Mouse (Mus musculus) kidney, embryonic 15.5 days (tissue): Measurements from ENCODE around the gene Tac2. TPM values are rescaled to one million over a fixed set of nuclear protein-coding genes. Genes with fewer than 3 reads are reported as not detected.

ENCODE experiments used
- ATAC-seq: fragments of 200-750 bp; cut with Nextera tagmentation; replicated peaks from 2 replicates; pipeline ENCODE4 v1.8.0; 2017; ENCODE audit warnings: moderate TSS enrichment; ENCODE audit not compliant: low FRiP score
- H3K27ac ChIP-seq: fragments of 300-500 bp; sonication (generic); 2 replicates; pipeline ENCODE4 v1.5.1; 2015; ENCODE audit warnings: mild to moderate bottlenecking, inconsistent platforms
- H3K27me3 ChIP-seq: fragments of 300-500 bp; sonication (generic); 2 replicates; pipeline ENCODE4 v1.6.1; 2015; ENCODE audit warnings: inconsistent platforms
- H3K36me3 ChIP-seq: fragments of 300-500 bp; sonication (generic); 2 replicates; pipeline ENCODE4 v1.6.1; 2015; ENCODE audit warnings: inconsistent platforms
- H3K4me1 ChIP-seq: fragments of 300-500 bp; sonication (generic); 2 replicates; pipeline ENCODE4 v1.6.1; 2015; ENCODE audit warnings: inconsistent platforms
- H3K4me2 ChIP-seq: fragments of 300-500 bp; sonication (generic); 2 replicates; pipeline ENCODE4 v1.6.1; 2015; ENCODE audit warnings: moderate library complexity, mild to moderate bottlenecking, inconsistent platforms
- H3K4me3 ChIP-seq: fragments of 300-500 bp; sonication (generic); replicated peaks from 2 replicates; pipeline ENCODE4 v1.5.1; 2015; ENCODE audit warnings: mild to moderate bottlenecking, inconsistent platforms
- H3K9ac ChIP-seq: fragments of 300-500 bp; sonication (generic); 2 replicates; pipeline ENCODE4 v1.6.1; 2015; ENCODE audit warnings: mild to moderate bottlenecking, inconsistent platforms
- H3K9me3 ChIP-seq: fragments of 300-500 bp; sonication (generic); replicated peaks from 2 replicates; pipeline ENCODE4 v1.6.1; 2016; ENCODE audit warnings: inconsistent platforms
- WGBS: fragments of 180-500 bp; shearing (Covaris S2); methylation state at CpG from one replicate; pipeline ENCODE4 v1.1.7; 2015; ENCODE audit warnings: mixed read lengths; 5-methylcytosine and 5-hydroxymethylcytosine counted together
- polyA plus RNA-seq: library from polyadenylated mRNA; unstranded; fragments of >200 nt; fragmentation: Nextera tagmentation; extraction: Ambion mirVana; gene quantifications from 2 replicates; pipeline ENCODE4 v1.2.1, GENCODE M21; 2015

Gene Tac2
- polyA plus RNA-seq, 1 experiment from 2014 or later: 2.2 TPM

GRCm38 (mm10) chr10:127766564-127766963 is 42.3 kb downstream of the Tac2 start:
- no peak overlapping the region for H3K27ac ChIP-seq
- H3K4me1 ChIP-seq: peaks cover 9% of the 10 kb centered on the region
- H3K4me2 ChIP-seq: no peak overlapping the region
- H3K27me3 ChIP-seq: no peaks in the 10 kb centered on the region
- no peak; the same call in 1 of the 2 replicates for ATAC-seq
- no peaks in the 10 kb centered on the region for H3K9me3 ChIP-seq
- no peak overlapping the region for H3K4me3 ChIP-seq
- WGBS: 63% methylated on average over 1 of the region's 1 CpGs
- no peaks in the 10 kb centered on the region for H3K36me3 ChIP-seq
- H3K9ac ChIP-seq: no peak overlapping the region

- no peak for ATAC-seq
- no peaks in the 10 kb centered on the region for H3K27me3 ChIP-seq
- 67% methylated on average over 2 of the region's 2 CpGs for WGBS
- H3K4me3 ChIP-seq: no peak within 1 kb of the TSS
- H3K9ac ChIP-seq: no peak within 1 kb of the TSS
- H3K4me1 ChIP-seq: no peaks in the 10 kb centered on the region
- no peaks in the 10 kb centered on the region for H3K36me3 ChIP-seq
- no peaks in the 10 kb centered on the region for H3K9me3 ChIP-seq
- no peak within 1 kb of the TSS for H3K27ac ChIP-seq
- no peak within 1 kb of the TSS for H3K4me2 ChIP-seq
Measured at GRCm38 (mm10) chr10:127776011-127776410, 51.7 kb downstream of the Tac2 start, which contains the start of gene Rdh9. Gene Rdh9 (plus strand): TSS chr10:127776386.

Other genes starting within 250 kb of the Tac2 start
- 2.4 and 4.2 TPM in 2 replicates for gene Stac3, start 222.8 kb upstream of the Tac2 start, polyA plus RNA-seq
- gene Ndufa4l2, start 209.5 kb upstream of the Tac2 start, polyA plus RNA-seq: 51.2 and 72.2 TPM in 2 replicates
- gene Shmt2, start 202.0 kb upstream of the Tac2 start, polyA plus RNA-seq: 99.8 and 111 TPM in 2 replicates
- 1.7 and 3.3 TPM in 2 replicates for gene Nxph4, start 189.9 kb upstream of the Tac2 start, polyA plus RNA-seq
- gene Lrp1, start 103.3 kb upstream of the Tac2 start, polyA plus RNA-seq: 52.4 and 65.0 TPM in 2 replicates
- 26.5 and 27.2 TPM in 2 replicates for gene Stat6, start 81.5 kb upstream of the Tac2 start, polyA plus RNA-seq
- 10.9 TPM in 2 replicates for gene Nemp1, start 57.6 kb upstream of the Tac2 start, polyA plus RNA-seq
- gene Nab2, start 55.9 kb upstream of the Tac2 start, polyA plus RNA-seq: 27.1 and 30.8 TPM in 2 replicates
- 0.65 and 0.81 TPM in 2 replicates for gene Myo1a, start 19.3 kb upstream of the Tac2 start, polyA plus RNA-seq
- gene Zbtb39, start 15.1 kb downstream of the Tac2 start, polyA plus RNA-seq: 3.9 TPM in 2 replicates
- 7.5 and 8.3 TPM in 2 replicates for gene Gpr182, start 27.3 kb downstream of the Tac2 start, polyA plus RNA-seq
- 0.12 and 0.14 TPM in 2 replicates for gene Rdh1, start 35.2 kb downstream of the Tac2 start, polyA plus RNA-seq
- 0.34 TPM in 1 of 2 replicates, not detected in the other for gene Rdh16f1, start 35.3 kb downstream of the Tac2 start, polyA plus RNA-seq
- gene Rdh9, start 51.9 kb downstream of the Tac2 start, polyA plus RNA-seq: 0.19 TPM in 1 of 2 replicates, not detected in the other
- gene Rdh16, start 76.7 kb downstream of the Tac2 start, polyA plus RNA-seq: 0.36 and 0.45 TPM in 2 replicates
- gene Rdh19, start 125.5 kb downstream of the Tac2 start, polyA plus RNA-seq: 2.0 TPM in 2 replicates
- gene Rdh16f2, start 142.0 kb downstream of the Tac2 start, polyA plus RNA-seq: 0.64 and 0.72 TPM in 2 replicates
- gene Rdh7, start 164.3 kb downstream of the Tac2 start, polyA plus RNA-seq: not detected in 2 replicates
- 0.08 TPM in 1 of 2 replicates, not detected in the other for gene Sdr9c7, start 174.0 kb downstream of the Tac2 start, polyA plus RNA-seq